Mouse (Mus musculus) limb, embryonic 13.5 days (tissue): Measurements from ENCODE around the gene Lipo2. TPM values are rescaled to one million over a fixed set of nuclear protein-coding genes. Genes with fewer than 3 reads are reported as not detected.
"Not testable (repeated sequence)": the region's sequence is repeated elsewhere in the genome, so short reads cannot be mapped to it uniquely, and the experiment has no call there.

Source experiments
- ATAC-seq: fragments of 200-750 bp; cut with Nextera tagmentation; 2 replicates; pipeline ENCODE4 v1.8.0; 2017; ENCODE audit warnings: low read depth, moderate number of reproducible peaks, moderate TSS enrichment; ENCODE audit not compliant: low FRiP score
- H3K27ac ChIP-seq: fragments of 300-500 bp; sonication (generic); 2 replicates; pipeline ENCODE4 v1.5.1; 2015; ENCODE audit warnings: inconsistent platforms, mild to moderate bottlenecking, moderate library complexity
- H3K27me3 ChIP-seq: fragments of 300-500 bp; sonication (generic); 2 replicates; pipeline ENCODE4 v1.6.1; 2015; ENCODE audit warnings: mild to moderate bottlenecking, inconsistent platforms
- H3K36me3 ChIP-seq: fragments of 300-500 bp; sonication (generic); 2 replicates; pipeline ENCODE4 v1.6.1; 2015; ENCODE audit warnings: inconsistent platforms, mild to moderate bottlenecking, moderate library complexity
- H3K4me1 ChIP-seq: fragments of 300-500 bp; sonication (generic); 2 replicates; pipeline ENCODE4 v1.6.1; 2015; ENCODE audit warnings: inconsistent platforms
- H3K4me2 ChIP-seq: fragments of 300-500 bp; sonication (generic); replicated peaks from 2 replicates; pipeline ENCODE4 v1.6.1; 2015; ENCODE audit warnings: inconsistent platforms, mild to moderate bottlenecking, moderate library complexity
- H3K4me3 ChIP-seq: fragments of 300-500 bp; sonication (generic); 2 replicates; pipeline ENCODE4 v1.5.1; 2015; ENCODE audit warnings: moderate library complexity, mild to moderate bottlenecking, inconsistent platforms
- H3K9ac ChIP-seq: fragments of 300-500 bp; sonication (generic); 2 replicates; pipeline ENCODE4 v1.6.1; 2015; ENCODE audit warnings: mild to moderate bottlenecking, inconsistent platforms
- H3K9me3 ChIP-seq: fragments of 300-500 bp; sonication (generic); 2 replicates; pipeline ENCODE4 v1.6.1; 2016; ENCODE audit warnings: inconsistent platforms
- WGBS: fragments of 180-500 bp; shearing (Covaris S2); methylation state at CpG from one replicate; pipeline ENCODE4 v1.1.7; 2015; 5-methylcytosine and 5-hydroxymethylcytosine counted together
- polyA plus RNA-seq: library from polyadenylated mRNA; unstranded; fragments of >200 nt; fragmentation: Nextera tagmentation; extraction: Ambion mirVana; gene quantifications from 2 replicates; pipeline ENCODE4 v1.2.1, GENCODE M21; 2015

Lipo2 gene
- polyA plus RNA-seq, result 0.06 and 0.23 TPM in 2 replicates

- H3K4me1 ChIP-seq, H3K27me3 ChIP-seq, ATAC-seq, H3K27ac ChIP-seq, H3K4me2 ChIP-seq, H3K9me3 ChIP-seq, H3K9ac ChIP-seq, H3K4me3 ChIP-seq, H3K36me3 ChIP-seq: not testable (repeated sequence)
- 96% methylated on average over 1 of the region's 1 CpGs for WGBS
These were observed at the start of gene Lipo2 for GRCm38 (mm10) chr19:33751259-33751658. Gene Lipo2, minus strand, starts transcription at chr19:33751359.

GRCm38 (mm10) chr19:33787359-33787758 lies 36.2 kb upstream of the Lipo2 start, which contains the start of gene Lipo1:
Gene Lipo1, minus strand, starts transcription at chr19:33787459.
- H3K4me2 ChIP-seq, H3K27me3 ChIP-seq, H3K27ac ChIP-seq, H3K9ac ChIP-seq, ATAC-seq, H3K36me3 ChIP-seq, H3K9me3 ChIP-seq, H3K4me1 ChIP-seq, H3K4me3 ChIP-seq: not testable (repeated sequence)

GRCm38 (mm10) chr19:33786576-33787277 lies 35.6 kb upstream of the Lipo2 start:
- Histone ChIP-seq H3K9ac (no peak overlapping the region), H3K27me3 (no peaks in the 10 kb centered on the region), H3K9me3 (no peaks in the 10 kb centered on the region), H3K4me1 (no peaks in the 10 kb centered on the region), H3K36me3 (no peaks in the 10 kb centered on the region), H3K4me3 (no peak overlapping the region), H3K4me2 (no peak overlapping the region), H3K27ac (no peak overlapping the region)
- ATAC-seq, result no peak
- WGBS, result 88% methylated on average over 12 of the region's 12 CpGs

- H3K27ac ChIP-seq, H3K9ac ChIP-seq, H3K9me3 ChIP-seq, H3K36me3 ChIP-seq, H3K4me1 ChIP-seq, H3K27me3 ChIP-seq: not testable (repeated sequence)
- H3K4me2 ChIP-seq, result peak within 1 kb of the TSS; percentile 46
- peak; percentile 75 for ATAC-seq
- 0 out of 2 replicates have a peak within 1 kb of the TSS, but pooled peaks have one; percentile 3 for H3K4me3 ChIP-seq
- WGBS, result 42% methylated on average over 13 of the region's 41 CpGs
These were observed 10.3 kb upstream of the Lipo2 start, which contains the start of gene Lipo3 for GRCm38 (mm10) chr19:33761287-33762086. Gene Lipo3, minus strand, starts transcription at chr19:33761951.

Other genes starting within 250 kb of the Lipo2 start
- gene Lipo4, start 233.6 kb downstream of the Lipo2 start, polyA plus RNA-seq, result not detected in 2 replicates
- gene Gm8978, start 126.1 kb downstream of the Lipo2 start, polyA plus RNA-seq, result not detected in 2 replicates
- 9.0 and 10.1 TPM in 2 replicates for gene Lipo3, start 10.6 kb upstream of the Lipo2 start, polyA plus RNA-seq
- not detected in 2 replicates for gene Lipo1, start 36.1 kb upstream of the Lipo2 start, polyA plus RNA-seq
- gene Lipf, start 209.8 kb upstream of the Lipo2 start, polyA plus RNA-seq, result 0.13 TPM in 1 of 2 replicates, not detected in the other